Mouse (Mus musculus): ENCODE data around the gene C530008M17Rik. TPM values are rescaled to one million over a fixed set of nuclear protein-coding genes. Genes with fewer than 3 reads are reported as not detected.

The C530008M17Rik gene
- polyA plus RNA-seq, 1 experiment, result 29.1 TPM

DNA sequence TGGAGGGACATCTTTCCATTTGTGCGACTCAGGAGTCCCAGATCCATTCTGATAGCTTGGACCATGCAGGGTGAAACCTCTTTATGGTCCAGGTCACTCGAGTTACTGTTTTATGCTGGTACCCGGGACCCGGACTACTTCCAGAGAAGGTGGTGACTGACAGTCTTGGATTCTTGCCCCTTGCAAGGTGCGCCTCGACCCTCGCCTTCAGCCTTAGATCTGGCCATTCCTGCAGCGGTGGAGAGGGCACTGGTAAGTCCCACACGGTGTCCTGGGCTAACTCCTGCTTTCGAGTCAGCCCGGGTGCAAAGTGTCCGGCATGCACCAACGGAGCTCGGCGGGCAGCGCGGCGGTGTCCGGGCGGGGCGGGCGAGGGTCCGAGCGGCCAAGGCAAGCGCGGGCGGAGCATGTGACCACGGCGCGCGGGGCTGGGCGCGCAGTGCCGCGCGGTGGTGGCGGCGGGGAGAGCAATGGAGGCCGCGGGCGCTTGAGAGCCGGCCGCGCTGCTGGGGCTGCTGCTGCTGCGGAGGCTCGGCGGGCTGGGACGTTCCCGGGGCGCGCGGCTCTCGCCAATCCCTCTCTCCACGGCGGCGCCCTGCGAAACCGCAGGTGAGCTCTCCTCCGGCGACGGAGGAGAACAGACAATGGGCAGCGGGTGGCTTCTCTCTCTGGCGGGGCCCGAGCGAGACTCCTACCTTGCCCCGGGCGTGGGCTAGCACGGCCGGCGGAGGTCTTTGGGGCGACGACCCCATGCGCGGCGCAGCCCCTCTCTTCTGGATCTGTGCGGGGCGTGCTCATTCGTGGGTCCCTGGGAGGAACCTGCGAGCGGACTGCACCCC, 1.2 kb downstream of the C530008M17Rik start:
- peak overlapping the region; percentile 47 for H3K4me3 ChIP-seq (replicated peaks; ENCODE audit: insufficient read depth, low read depth, low read length)
- peak; percentile 54 to 55 for DNase-seq
- no peaks in the 10 kb centered on the region; the same call in 1 of the 2 replicates for H3K27me3 ChIP-seq (ENCODE audit: control insufficient read depth, insufficient read depth, low read length)
- H3K27ac ChIP-seq (ENCODE audit: insufficient read depth, low read length), result no peak overlapping the region
- no peak for TF ChIP-seq CTCF (IDR thresholded peaks at IDR 0.05; ENCODE audit: borderline replicate concordance, insufficient read depth, low read depth, low read length)
- TF ChIP-seq POLR2A (IDR thresholded peaks at IDR 0.05; ENCODE audit: borderline replicate concordance, insufficient read depth, low read length), result no peak
- H3K4me1 ChIP-seq (ENCODE audit: control insufficient read depth, insufficient read depth, low read length), result no peaks in the 10 kb centered on the region
- WGBS, result 1% methylated on average over 80 of the region's 80 CpGs

- H3K4me3 ChIP-seq (replicated peaks; ENCODE audit: insufficient read depth, low read depth, low read length), result peak overlapping the region; percentile 47
- H3K27ac ChIP-seq (ENCODE audit: insufficient read depth, low read length), result no peak overlapping the region
- WGBS, result 2% methylated on average over 38 of the region's 38 CpGs
- H3K27me3 ChIP-seq (ENCODE audit: control insufficient read depth, insufficient read depth, low read length), result no peaks in the 10 kb centered on the region; the same call in 1 of the 2 replicates
- TF ChIP-seq POLR2A (IDR thresholded peaks at IDR 0.05; ENCODE audit: borderline replicate concordance, insufficient read depth, low read length) (no peak), CTCF (IDR thresholded peaks at IDR 0.05; ENCODE audit: borderline replicate concordance, insufficient read depth, low read depth, low read length) (no peak)
- DNase-seq, result peak in 1 of 2 experiments; percentile 25
- H3K4me1 ChIP-seq (ENCODE audit: control insufficient read depth, insufficient read depth, low read length), result no peaks in the 10 kb centered on the region
Observed at GRCm38 (mm10) chr5:76658084-76658934, 2.0 kb downstream of the C530008M17Rik start.

DNA sequence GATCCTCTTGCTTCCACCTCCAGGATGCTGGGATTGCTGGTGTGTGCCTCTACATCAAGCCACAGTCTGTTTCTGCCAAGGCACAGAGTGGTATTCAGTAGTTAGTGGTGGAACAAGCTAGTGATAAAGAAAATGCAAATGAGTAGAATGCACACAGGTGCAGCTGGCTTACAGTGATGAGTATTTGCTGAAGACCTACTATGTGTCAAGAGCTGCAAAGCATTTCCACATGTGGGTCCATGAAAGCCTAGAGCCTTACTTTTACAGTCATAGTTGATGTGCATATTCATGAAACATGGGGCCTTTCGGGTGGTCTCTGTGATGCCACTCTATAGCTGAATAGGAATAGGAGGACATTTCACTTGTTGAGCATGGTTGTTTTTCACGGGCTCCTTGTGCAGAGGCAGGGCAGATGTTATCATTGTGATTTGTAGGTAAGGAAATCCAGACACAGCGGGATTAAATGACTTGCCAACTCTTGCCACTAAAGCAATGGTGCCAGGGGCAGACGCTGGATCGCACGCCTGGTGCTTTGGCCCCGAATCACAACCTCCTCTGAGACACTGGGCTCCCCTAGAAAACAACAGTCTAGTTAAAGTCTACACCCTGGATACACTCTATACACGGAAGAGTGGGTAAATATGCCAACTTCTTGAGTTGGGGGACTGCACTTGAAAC, 3.8 kb downstream of the C530008M17Rik start:
- WGBS, result 34% methylated on average over 8 of the region's 8 CpGs
- Histone ChIP-seq H3K4me3 (replicated peaks; ENCODE audit: insufficient read depth, low read depth, low read length) (no peak overlapping the region), H3K27ac (ENCODE audit: insufficient read depth, low read length) (no peak overlapping the region), H3K4me1 (ENCODE audit: control insufficient read depth, insufficient read depth, low read length) (no peaks in the 10 kb centered on the region), H3K27me3 (ENCODE audit: control insufficient read depth, insufficient read depth, low read length) (no peaks in the 10 kb centered on the region; the same call in 1 of the 2 replicates)
- TF ChIP-seq POLR2A (IDR thresholded peaks at IDR 0.05; ENCODE audit: borderline replicate concordance, insufficient read depth, low read length), result no peak
- no peak for TF ChIP-seq CTCF (IDR thresholded peaks at IDR 0.05; ENCODE audit: borderline replicate concordance, insufficient read depth, low read depth, low read length)
- no peak for DNase-seq

DNA sequence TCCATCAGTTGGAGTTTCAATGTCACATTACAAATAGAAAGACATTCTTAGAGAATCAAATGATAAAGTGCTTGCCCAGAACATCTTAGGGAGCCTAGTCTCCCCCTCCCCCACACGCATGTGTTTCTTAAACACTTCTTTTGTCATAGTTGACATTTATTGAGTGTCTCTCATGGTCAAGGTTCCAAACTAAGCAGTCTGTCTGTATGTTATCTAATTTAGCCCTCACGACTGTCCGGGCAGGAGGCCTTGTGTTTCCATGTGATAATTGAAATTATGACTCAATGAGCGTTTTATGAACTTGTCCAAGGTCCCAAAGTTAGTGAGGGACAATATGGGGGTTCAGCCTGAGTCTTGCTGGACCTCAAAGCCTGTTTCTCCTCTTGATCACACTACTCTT, 5.0 kb downstream of the C530008M17Rik start:
- H3K4me1 ChIP-seq (ENCODE audit: control insufficient read depth, insufficient read depth, low read length), result no peaks in the 10 kb centered on the region
- no peaks in the 10 kb centered on the region; the same call in 1 of the 2 replicates for H3K27me3 ChIP-seq (ENCODE audit: control insufficient read depth, insufficient read depth, low read length)
- WGBS, result 93% methylated on average over 4 of the region's 4 CpGs
- DNase-seq, result no peak
- no peak for TF ChIP-seq POLR2A (IDR thresholded peaks at IDR 0.05; ENCODE audit: borderline replicate concordance, insufficient read depth, low read length)
- H3K4me3 ChIP-seq (replicated peaks; ENCODE audit: insufficient read depth, low read depth, low read length), result no peak overlapping the region
- no peak overlapping the region for H3K27ac ChIP-seq (ENCODE audit: insufficient read depth, low read length)

GRCm38 (mm10) chr5:76664936-76665335, 8.6 kb downstream of the C530008M17Rik start:
- DNase-seq, result no peak
- Histone ChIP-seq H3K27me3 (ENCODE audit: control insufficient read depth, insufficient read depth, low read length) (no peaks in the 10 kb centered on the region; the same call in 1 of the 2 replicates), H3K4me3 (replicated peaks; ENCODE audit: insufficient read depth, low read depth, low read length) (no peak overlapping the region), H3K27ac (ENCODE audit: insufficient read depth, low read length) (no peak overlapping the region), H3K4me1 (ENCODE audit: control insufficient read depth, insufficient read depth, low read length) (no peaks in the 10 kb centered on the region)
- no peak for TF ChIP-seq POLR2A (IDR thresholded peaks at IDR 0.05; ENCODE audit: borderline replicate concordance, insufficient read depth, low read length)
- TF ChIP-seq CTCF (IDR thresholded peaks at IDR 0.05; ENCODE audit: borderline replicate concordance, insufficient read depth, low read depth, low read length), result no peak
- WGBS, result 57% methylated on average over 7 of the region's 7 CpGs

GRCm38 (mm10) chr5:76665421-76665820, 9.1 kb downstream of the C530008M17Rik start:
- H3K4me1 ChIP-seq (ENCODE audit: control insufficient read depth, insufficient read depth, low read length), result no peaks in the 10 kb centered on the region
- H3K4me3 ChIP-seq (replicated peaks; ENCODE audit: insufficient read depth, low read depth, low read length), result no peak overlapping the region
- TF ChIP-seq CTCF (IDR thresholded peaks at IDR 0.05; ENCODE audit: borderline replicate concordance, insufficient read depth, low read depth, low read length), result no peak
- no peak for TF ChIP-seq POLR2A (IDR thresholded peaks at IDR 0.05; ENCODE audit: borderline replicate concordance, insufficient read depth, low read length)
- 12% methylated on average over 7 of the region's 7 CpGs for WGBS
- H3K27ac ChIP-seq (ENCODE audit: insufficient read depth, low read length), result no peak overlapping the region
- no peak for DNase-seq
- no peaks in the 10 kb centered on the region; the same call in 1 of the 2 replicates for H3K27me3 ChIP-seq (ENCODE audit: control insufficient read depth, insufficient read depth, low read length)

- H3K27ac ChIP-seq (ENCODE audit: insufficient read depth, low read length), result no peak overlapping the region
- H3K4me3 ChIP-seq (replicated peaks; ENCODE audit: insufficient read depth, low read depth, low read length), result no peak overlapping the region
- H3K4me1 ChIP-seq (ENCODE audit: control insufficient read depth, insufficient read depth, low read length), result no peaks in the 10 kb centered on the region
- TF ChIP-seq CTCF (IDR thresholded peaks at IDR 0.05; ENCODE audit: borderline replicate concordance, insufficient read depth, low read depth, low read length), result no peak
- TF ChIP-seq POLR2A (IDR thresholded peaks at IDR 0.05; ENCODE audit: borderline replicate concordance, insufficient read depth, low read length), result no peak
- no peak for DNase-seq
- no peaks in the 10 kb centered on the region; the same call in 1 of the 2 replicates for H3K27me3 ChIP-seq (ENCODE audit: control insufficient read depth, insufficient read depth, low read length)
- WGBS, result 72% methylated on average over 6 of the region's 6 CpGs
Observed at GRCm38 (mm10) chr5:76666026-76666756, 9.9 kb downstream of the C530008M17Rik start.

Measured in cerebellum, adult 2 months (tissue).